Mouse (Mus musculus) A20 (cell line): Measurements from ENCODE around the gene Gsn.
A peak's percentile ranks its signal among the peaks of the same experiment; 100 is the strongest.

ENCODE experiments used
- DNase-seq: peaks from one replicate; pipeline ENCODE4 v3.0.0-alpha.2; 2011; ENCODE audit warnings: low read depth, low spot score

Gsn gene

GRCm38 (mm10) chr2:35278371-35279210 lies 22.4 kb downstream of the Gsn start:
- no peak for DNase-seq

GRCm38 (mm10) chr2:35280001-35280400 lies 23.8 kb downstream of the Gsn start:
- DNase-seq, result no peak

DNA sequence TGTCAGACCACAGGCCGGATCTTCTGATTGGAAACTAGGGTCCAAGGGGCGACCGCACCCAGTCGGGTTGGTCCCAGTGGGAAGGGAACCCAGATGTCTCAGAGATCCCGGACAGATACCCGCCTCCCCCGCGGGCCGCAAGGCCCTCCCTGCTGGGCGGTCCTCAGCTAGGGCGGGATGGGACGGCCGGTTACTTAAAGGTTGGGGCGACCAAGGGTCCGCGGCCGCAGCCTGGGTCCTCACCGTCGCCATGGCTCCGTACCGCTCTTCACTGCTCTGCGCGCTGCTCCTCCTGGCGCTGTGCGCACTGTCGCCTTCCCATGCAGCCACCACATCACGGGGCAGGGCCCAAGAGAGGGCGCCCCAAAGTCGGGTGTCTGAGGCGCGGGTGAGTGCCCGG lies 26.0 kb downstream of the Gsn start:
- no peak for DNase-seq

GRCm38 (mm10) chr2:35283997-35284396 lies 27.8 kb downstream of the Gsn start:
- DNase-seq, result no peak

GRCm38 (mm10) chr2:35285209-35285608 lies 29.0 kb downstream of the Gsn start:
- DNase-seq, result no peak

- no peak for DNase-seq
These were observed 30.9 kb downstream of the Gsn start for GRCm38 (mm10) chr2:35287017-35287620.

- peak; percentile 75 for DNase-seq
These were observed 32.8 kb downstream of the Gsn start for GRCm38 (mm10) chr2:35288758-35289635.

DNA sequence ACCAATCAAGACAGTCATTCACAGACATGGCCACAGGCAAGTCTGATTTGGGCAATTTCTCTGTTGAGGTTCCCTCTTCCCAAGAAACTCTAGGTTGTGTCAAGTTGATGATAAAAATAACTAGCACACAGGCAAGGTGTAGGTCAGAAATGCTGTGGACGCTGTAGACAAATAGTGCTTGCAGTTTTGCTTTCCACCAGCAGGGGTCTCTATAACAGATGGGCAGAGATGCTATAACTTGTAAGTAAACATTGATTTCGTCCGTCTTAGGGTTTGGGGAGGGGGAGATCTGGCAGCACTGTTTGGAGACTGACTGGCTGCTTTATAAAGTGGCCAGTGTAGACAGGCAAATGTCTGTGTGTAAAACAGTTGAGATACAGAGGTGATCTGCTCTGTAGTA lies 35.7 kb downstream of the Gsn start:
- DNase-seq, result peak; percentile 58

GRCm38 (mm10) chr2:35292700-35293099 lies 36.5 kb downstream of the Gsn start:
- no peak for DNase-seq

GRCm38 (mm10) chr2:35293291-35293690 lies 37.1 kb downstream of the Gsn start:
- DNase-seq, result no peak

GRCm38 (mm10) chr2:35297703-35298332 lies 41.6 kb downstream of the Gsn start:
- DNase-seq, result peak; percentile 79

DNA sequence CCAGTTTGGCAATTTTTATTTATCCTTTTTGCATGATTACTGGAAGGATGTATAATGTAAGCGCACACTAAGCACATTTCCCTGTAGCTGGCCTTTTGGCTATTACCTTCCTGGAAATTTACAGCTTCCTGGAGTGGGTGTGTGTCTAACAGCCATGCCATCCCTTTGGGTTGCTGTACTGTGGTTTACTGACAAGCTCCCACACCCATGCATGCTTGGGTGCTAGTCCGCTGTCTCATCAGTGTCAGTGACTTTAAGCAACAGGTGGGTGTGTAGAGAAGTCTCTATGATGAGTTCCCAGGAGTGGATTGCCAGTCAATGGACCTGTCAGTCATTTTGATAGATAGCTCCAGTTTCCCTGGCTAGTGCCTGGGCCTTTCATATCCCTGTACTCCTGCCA lies 43.3 kb downstream of the Gsn start:
- DNase-seq, result no peak

GRCm38 (mm10) chr2:35302049-35302885 lies 46.1 kb downstream of the Gsn start:
- DNase-seq, result no peak

DNA sequence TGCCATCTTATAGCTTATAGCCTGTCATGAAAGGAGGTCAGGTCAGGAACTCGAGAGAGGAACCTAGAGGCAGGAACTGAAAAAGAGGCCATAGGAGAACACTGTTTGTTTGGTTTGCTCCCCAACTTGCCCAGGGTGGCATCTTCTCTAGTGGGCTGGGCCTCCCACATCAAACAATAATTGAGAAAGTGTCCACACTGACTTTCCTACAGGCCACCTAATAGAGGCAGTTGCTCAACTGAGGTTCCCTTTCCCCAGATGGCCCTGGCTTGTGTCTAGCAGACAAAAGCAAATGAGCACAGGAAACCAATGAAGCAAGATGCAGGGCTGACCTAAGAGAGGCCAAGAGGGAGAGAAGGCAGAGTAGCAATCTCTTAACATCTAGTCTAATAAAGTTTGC lies 52.0 kb downstream of the Gsn start:
- no peak for DNase-seq

DNA sequence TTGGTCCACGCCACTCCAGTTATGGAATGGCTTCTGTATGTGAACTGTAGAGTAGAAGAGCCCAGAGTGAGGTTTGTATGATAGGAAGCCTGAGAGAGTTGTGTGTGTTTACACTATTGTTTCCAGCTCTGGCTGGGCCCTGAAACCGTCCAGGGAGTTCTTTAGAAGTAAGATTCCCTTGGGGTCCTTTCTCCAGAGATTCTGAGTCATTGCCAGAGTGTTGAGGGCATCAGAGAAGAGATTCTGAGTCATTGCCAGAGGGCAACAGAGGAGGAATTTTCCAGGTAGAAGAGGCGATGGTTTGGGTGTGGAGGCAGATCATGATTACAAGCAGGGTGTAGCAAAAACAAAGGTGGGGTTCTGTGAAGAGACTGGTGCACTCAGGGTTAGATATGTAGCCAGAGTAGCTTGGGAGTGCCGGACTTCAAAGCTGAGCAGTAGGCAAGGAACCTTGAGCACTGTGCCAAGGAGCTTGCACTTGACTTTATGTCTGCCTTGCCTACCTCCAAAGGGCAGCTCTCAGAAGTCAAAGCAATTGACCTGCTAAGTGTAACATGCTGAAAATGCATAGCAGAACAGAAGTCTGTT lies 53.8 kb downstream of the Gsn start:
- DNase-seq, result no peak

GRCm38 (mm10) chr2:35314300-35314699 lies 58.1 kb downstream of the Gsn start:
- no peak for DNase-seq

DNA sequence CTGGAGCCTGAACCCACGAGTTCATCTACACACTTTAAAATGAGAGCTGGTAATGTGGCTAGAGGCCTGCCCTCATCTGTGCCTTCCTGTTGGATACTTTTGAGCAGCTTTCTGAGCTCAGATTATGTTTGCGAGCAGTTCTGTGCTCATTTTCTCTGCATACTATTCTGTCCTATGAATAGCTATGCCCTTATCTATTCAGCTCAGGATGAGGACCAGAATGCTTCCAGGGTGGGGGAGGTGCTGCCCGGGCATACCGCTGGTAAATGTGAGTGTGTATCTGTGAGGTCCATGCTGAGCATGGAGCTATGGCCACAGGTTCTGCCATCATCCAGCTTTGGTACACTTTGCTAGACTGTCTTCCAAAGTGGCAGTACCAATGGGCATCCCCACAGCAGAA lies 61.4 kb downstream of the Gsn start:
- no peak for DNase-seq

- no peak for DNase-seq
These were observed 62.2 kb downstream of the Gsn start for GRCm38 (mm10) chr2:35318405-35318804.

DNA sequence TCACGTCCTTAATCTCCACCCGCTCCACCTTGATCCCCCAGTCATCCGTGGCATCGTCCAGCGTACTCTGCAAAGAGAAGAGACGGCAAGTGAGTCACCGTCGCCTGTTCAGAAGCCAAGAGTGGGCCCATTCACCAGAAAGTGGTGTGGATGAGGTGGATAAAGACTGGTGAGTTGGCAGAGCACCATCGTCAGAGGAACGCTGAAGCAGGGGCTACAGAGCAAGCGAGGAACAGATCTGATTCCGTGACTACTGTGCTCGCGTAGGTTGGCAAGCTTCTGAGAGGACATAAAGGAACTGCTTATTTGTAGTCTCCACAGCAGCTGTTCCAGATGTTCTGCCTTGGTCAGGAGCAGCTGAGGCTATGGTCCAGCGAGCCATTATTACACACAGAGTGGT lies 64.2 kb downstream of the Gsn start:
- no peak for DNase-seq

DNA sequence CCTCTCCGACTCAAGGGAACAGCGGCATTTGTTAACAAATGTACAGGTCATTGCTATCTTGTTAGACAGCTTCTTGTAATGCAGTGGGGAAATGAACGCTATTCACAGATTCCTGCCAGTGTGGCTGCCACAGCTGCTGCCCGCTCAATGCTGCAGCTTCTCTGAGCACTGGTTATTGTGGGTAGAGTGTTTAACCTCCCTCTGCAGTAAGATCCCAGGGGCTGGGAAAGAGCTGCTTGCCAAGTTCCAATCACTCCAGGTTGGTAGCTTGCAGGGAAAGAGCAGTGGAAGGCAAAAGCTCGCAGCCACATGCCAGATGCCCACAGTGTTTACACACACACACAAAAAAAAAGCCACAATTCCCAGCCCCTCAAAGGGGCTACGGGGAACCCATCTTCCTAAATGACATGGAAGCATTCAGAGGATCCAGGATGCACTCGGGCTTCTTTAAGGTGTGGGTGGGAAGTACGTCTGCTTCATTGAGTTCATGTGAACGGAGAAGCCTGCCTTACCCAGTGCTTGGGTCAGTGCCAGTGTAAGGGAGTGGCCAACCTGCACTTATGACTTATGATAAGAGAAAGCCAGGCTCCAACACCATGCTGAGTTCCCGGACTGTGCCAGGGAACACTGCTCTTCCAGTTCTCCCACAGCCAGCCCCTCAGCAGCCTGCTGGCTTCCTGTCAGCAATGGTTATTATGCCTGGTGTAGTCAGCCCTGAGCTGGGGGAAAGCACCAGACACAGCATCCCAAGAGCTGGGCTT lies 66.4 kb downstream of the Gsn start:
- no peak for DNase-seq
